In genomic region chr2:7193413-7193812, GRCm38 (mm10) we compare ENCODE assay signal across 17 mouse cellular contexts.
"Had no signal": no experiment of that assay in that cellular context is flagged by ENCODE, and none has a peak within 500 bp of the region (broad histone marks: within the 10 kb centered on the region; RNA-seq: fewer than 3 reads in every experiment).

No protein-coding gene starts in this region.

- H3K36me3 ChIP-seq: intestine, embryonic 15.5 days; liver, embryonic 13.5 days; midbrain, embryonic 12.5 days; midbrain, embryonic 15.5 days; neural tube, embryonic 13.5 days; stomach, embryonic 15.5 days had no signal

- H3K27ac ChIP-seq: intestine, embryonic 15.5 days; kidney, postnatal 0 days; liver, embryonic 13.5 days; midbrain, embryonic 12.5 days; midbrain, embryonic 15.5 days; neural tube, embryonic 13.5 days; stomach, embryonic 15.5 days had no signal

- H3K9me3 ChIP-seq: intestine, embryonic 15.5 days; liver, embryonic 13.5 days; midbrain, embryonic 12.5 days; midbrain, embryonic 15.5 days; neural tube, embryonic 13.5 days; stomach, embryonic 15.5 days had no signal

- H3K4me3 ChIP-seq: intestine, embryonic 15.5 days; liver, embryonic 13.5 days; midbrain, embryonic 12.5 days; midbrain, embryonic 15.5 days; myocyte; neural tube, embryonic 13.5 days; stomach, embryonic 15.5 days had no signal

- H3K9ac ChIP-seq: intestine, embryonic 15.5 days; liver, embryonic 13.5 days; midbrain, embryonic 12.5 days; midbrain, embryonic 15.5 days; neural tube, embryonic 13.5 days; stomach, embryonic 15.5 days had no signal

- ATAC-seq: intestine, embryonic 15.5 days; midbrain, embryonic 15.5 days had no signal

- H3K27me3 ChIP-seq: intestine, embryonic 15.5 days; liver, embryonic 13.5 days; midbrain, embryonic 12.5 days; midbrain, embryonic 15.5 days; neural tube, embryonic 13.5 days; stomach, embryonic 15.5 days had no signal

- H3K4me1 ChIP-seq: intestine, embryonic 15.5 days; liver, embryonic 13.5 days; midbrain, embryonic 12.5 days; midbrain, embryonic 15.5 days; neural tube, embryonic 13.5 days; stomach, embryonic 15.5 days had no signal

- H3K4me2 ChIP-seq: intestine, embryonic 15.5 days; liver, embryonic 13.5 days; midbrain, embryonic 12.5 days; midbrain, embryonic 15.5 days; neural tube, embryonic 13.5 days; stomach, embryonic 15.5 days had no signal

- DNase-seq: kidney, adult 18-20 months; kidney, postnatal 25 days; liver, embryonic 13.5 days; lung, adult 2 months; lung, postnatal 14 days; lung, postnatal 4 days; retina, postnatal 1 day; right cerebral cortex, postnatal 25 days; spleen, adult 18-20 months; thymus, postnatal 25 days had no signal
